Mouse (Mus musculus) layer of hippocampus, postnatal 10 days (tissue): Measurements from ENCODE around the gene Amelx. TPM values are rescaled to one million over a fixed set of nuclear protein-coding genes. Genes with fewer than 3 reads are reported as not detected.

Experiments
- DNase-seq, 2 experiments: peaks; one replicate each; pipeline ENCODE4 v3.0.0; 2021; ENCODE audit warnings: low spot score in 2 of 2
- long read RNA-seq: library from polyadenylated mRNA; stranded (forward); transcript quantifications from one replicate; pipeline ENCODE4 v2.0.0, GENCODE M21; 2023
- total RNA-seq, 2 experiments: library from RNA; stranded (reverse); gene quantifications; 2 replicates each; pipeline ENCODE4 v1.2.3; 2021

The Amelx gene
- total RNA-seq: not detected
- long read RNA-seq: 0 reads

GRCm38 (mm10) chrX:169187100-169187499 lies at the start of gene Amelx:
Gene Amelx (minus strand): TSS chrX:169187200.
- DNase-seq: no peak

- no peak for DNase-seq
Measured at GRCm38 (mm10) chrX:169222357-169223062, 35.5 kb upstream of the Amelx start.

GRCm38 (mm10) chrX:169220064-169220463 lies 33.1 kb upstream of the Amelx start:
- DNase-seq: no peak

- DNase-seq: no peak
Measured at GRCm38 (mm10) chrX:169210019-169210418, 23.0 kb upstream of the Amelx start.

- no peak for DNase-seq
Measured at GRCm38 (mm10) chrX:169178634-169179033, 8.4 kb downstream of the Amelx start.

- no peak for DNase-seq
Measured at GRCm38 (mm10) chrX:169173796-169174195, 13.2 kb downstream of the Amelx start.

GRCm38 (mm10) chrX:169170981-169171380 lies 16.0 kb downstream of the Amelx start:
- no peak for DNase-seq

- no peak for DNase-seq
Measured at GRCm38 (mm10) chrX:169158385-169158784, 28.6 kb downstream of the Amelx start.

GRCm38 (mm10) chrX:169153805-169154204 lies 33.2 kb downstream of the Amelx start:
- DNase-seq: no peak

GRCm38 (mm10) chrX:169140467-169140866 lies 46.5 kb downstream of the Amelx start:
- DNase-seq: no peak

GRCm38 (mm10) chrX:169139758-169140157 lies 47.2 kb downstream of the Amelx start:
- DNase-seq: no peak

Other genes starting within 250 kb of the Amelx start
- gene Hccs, start 133.2 kb upstream of the Amelx start, total RNA-seq: 10 to 100 TPM; 27.3 to 29.5 TPM